Mouse (Mus musculus): ENCODE measurements around the gene Ssbp4. TPM values are rescaled to one million over a fixed set of nuclear protein-coding genes. Genes with fewer than 3 reads are reported as not detected.

Gene Ssbp4
- total and polyA plus RNA-seq, 3 experiments: 84.9 to 212 TPM; not detected in 1

DNA sequence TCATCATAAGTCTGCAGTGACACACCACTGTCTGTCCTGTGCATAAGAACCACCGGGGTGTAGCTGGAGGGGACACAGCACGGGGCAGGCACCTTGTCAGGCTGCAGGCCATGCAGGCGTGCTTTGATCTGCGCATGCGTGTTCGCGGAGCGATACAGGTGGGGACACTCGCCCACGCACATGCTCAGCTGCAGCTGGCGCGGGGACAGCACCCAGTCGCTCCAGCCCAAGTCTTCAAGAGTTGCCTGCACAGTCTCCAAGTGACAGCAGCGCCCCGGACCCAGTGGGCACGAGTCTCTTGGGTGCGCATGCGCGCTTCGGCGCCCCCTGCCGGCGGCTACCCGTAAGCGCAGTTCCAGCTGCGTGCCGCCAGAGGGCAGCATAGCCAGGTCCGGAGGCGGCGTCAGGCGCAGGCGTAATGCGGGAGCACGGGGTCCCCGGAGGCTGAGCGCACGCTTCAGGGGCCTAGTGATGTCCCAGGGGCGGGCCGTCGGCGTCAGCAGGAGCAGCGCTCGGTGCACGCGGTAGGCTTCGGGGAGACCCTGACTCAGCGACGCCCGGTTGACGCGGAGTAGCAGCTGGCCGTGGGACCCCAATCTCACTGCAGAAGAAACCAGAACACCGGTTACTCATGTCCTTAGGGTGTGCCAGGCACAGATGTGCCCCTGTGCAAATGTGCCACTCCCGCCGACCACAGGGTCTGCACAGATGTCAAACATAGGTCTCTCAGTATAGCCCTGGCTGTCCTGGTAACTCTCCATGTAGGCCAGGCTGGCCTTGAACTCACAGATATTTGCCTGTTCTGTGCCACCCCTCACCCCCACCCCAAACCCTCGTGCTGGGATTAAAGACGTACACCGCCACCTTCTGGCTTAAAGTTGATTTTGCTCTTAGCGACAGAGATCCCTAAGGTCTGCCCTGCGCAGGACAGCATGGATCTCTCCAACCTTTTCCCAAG is 21.2 kb upstream of the Ssbp4 start (continued):
- TF ChIP-seq POLR2AphosphoS2 (IDR thresholded peaks at IDR 0.05; ENCODE audit: low read length) (peak; percentile 50; the same call in 1 of the 2 replicates), CTCF (IDR thresholded peaks at IDR 0.05 in 2 of 3, conservative IDR thresholded peaks at IDR 0.05 in 1 of 3; ENCODE audit: control insufficient read depth in 1 of 3, insufficient read depth in 1 of 3, low read depth in 2 of 3, low read length in 3 of 3, poor library complexity in 1 of 3, severe bottlenecking in 1 of 3) (peak; percentile 94 to 100 (median 98)), ZMIZ1 (IDR thresholded peaks at IDR 0.05; ENCODE audit: low read depth, low read length) (peak; percentile 55; the same call in 1 of the 2 replicates), NELFE (IDR thresholded peaks at IDR 0.05; ENCODE audit: low read depth, low read length) (peak; percentile 76), ZC3H11A (IDR thresholded peaks at IDR 0.05; ENCODE audit: low read depth, low read length) (peak; percentile 63)

DNA sequence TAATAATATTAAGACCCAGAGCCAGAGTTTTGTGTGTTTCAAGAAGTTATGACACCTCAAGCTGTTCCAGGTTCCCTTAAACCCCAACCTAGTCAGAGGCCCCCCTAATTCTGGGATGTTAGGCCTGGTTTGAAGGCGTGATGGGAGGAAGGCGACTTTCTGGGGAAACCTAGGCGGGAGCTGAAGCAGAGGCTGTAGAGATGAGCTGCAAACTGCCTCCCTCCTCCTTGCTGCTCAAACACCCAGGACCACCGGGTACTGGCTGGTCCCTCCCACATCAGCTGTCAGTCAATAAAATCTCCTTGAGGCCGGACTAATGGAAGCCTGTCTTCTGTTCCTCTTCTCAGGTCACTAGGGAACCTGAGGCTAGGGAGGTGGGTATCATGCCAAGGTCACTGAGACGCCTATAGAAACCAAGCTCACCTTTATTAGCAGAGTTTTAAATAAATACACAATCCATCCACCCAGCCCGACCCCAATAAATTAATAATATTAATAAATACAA is 20.4 kb upstream of the Ssbp4 start:
- H3K36me3 ChIP-seq (ENCODE audit: control insufficient read depth in 1 of 2, insufficient read depth in 2 of 2, low read length in 2 of 2): peaks cover 0 to 2% of the 10 kb centered on the region in 2 experiments; a peak in 1 of 4 replicates

DNA sequence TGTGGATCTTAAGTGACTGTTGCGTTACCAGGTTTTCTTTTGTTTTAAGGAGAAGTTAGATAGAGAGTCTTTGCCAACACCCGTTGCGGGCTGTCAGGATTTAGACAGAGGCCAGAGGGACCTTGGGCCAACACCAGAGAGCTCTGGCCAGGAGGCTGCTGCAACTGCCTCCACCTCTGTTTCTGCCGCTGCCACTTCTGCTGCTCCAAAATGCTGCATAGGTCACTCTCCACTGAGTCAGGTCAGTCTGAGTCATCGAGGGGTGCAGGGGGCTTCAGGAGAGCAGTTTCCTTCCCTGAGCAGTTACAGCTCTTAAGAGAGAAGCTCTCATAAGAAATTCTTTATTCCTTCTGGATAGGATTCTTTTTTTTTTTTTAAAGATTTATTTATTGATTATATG is 18.4 kb upstream of the Ssbp4 start:
- DNase-seq (ENCODE audit: low read depth, low spot score): no peak
- TF ChIP-seq POLR2AphosphoS5 (IDR thresholded peaks at IDR 0.05; ENCODE audit: borderline replicate concordance, low read depth, low read length): no peak
- TF ChIP-seq MEF2A (IDR thresholded peaks at IDR 0.05; ENCODE audit: extremely low read depth, insufficient replicate concordance, low read depth, low read length, poor library complexity, severe bottlenecking): no peak
- no peak for TF ChIP-seq TBP (IDR thresholded peaks at IDR 0.05; ENCODE audit: low read depth, low read length)
- no peak for TF ChIP-seq ZNF384 (IDR thresholded peaks at IDR 0.05; ENCODE audit: low read depth, low read length)
- TF ChIP-seq MAZ (IDR thresholded peaks at IDR 0.05; ENCODE audit: low read depth, low read length): no peak
- TF ChIP-seq JUND (IDR thresholded peaks at IDR 0.05; ENCODE audit: low read depth, low read length): no peak
- no peak for TF ChIP-seq MAFK (IDR thresholded peaks at IDR 0.05; ENCODE audit: borderline replicate concordance, low read depth, low read length)
- TF ChIP-seq TAL1 (IDR thresholded peaks at IDR 0.05; ENCODE audit: low read length): no peak
- no peak for TF ChIP-seq USF2 (IDR thresholded peaks at IDR 0.05; ENCODE audit: borderline replicate concordance in 1 of 2, insufficient read depth in 1 of 2, low read depth in 1 of 2, low read length in 2 of 2)
- TF ChIP-seq SMC3 (IDR thresholded peaks at IDR 0.05; ENCODE audit: low read depth, low read length): no peak
- TF ChIP-seq TCF12 (IDR thresholded peaks at IDR 0.05; ENCODE audit: low read depth, low read length): no peak
- no peak for TF ChIP-seq MYC (IDR thresholded peaks at IDR 0.05; ENCODE audit: low read depth, low read length)
- no peak for TF ChIP-seq ZC3H11A (IDR thresholded peaks at IDR 0.05; ENCODE audit: low read depth, low read length)
- Histone ChIP-seq H3K27me3 (ENCODE audit: control insufficient read depth in 1 of 2, insufficient read depth in 2 of 2, low read length in 2 of 2) (no peaks in the 10 kb centered on the region), H3K36me3 (ENCODE audit: control insufficient read depth in 1 of 2, insufficient read depth in 2 of 2, low read length in 2 of 2) (peaks cover 0 to 2% of the 10 kb centered on the region in 2 experiments; a peak in 1 of 4 replicates), H3K9ac (ENCODE audit: control insufficient read depth, low read depth, low read length, poor library complexity, severe bottlenecking) (no peak overlapping the region), H3K79me2 (ENCODE audit: control insufficient read depth, insufficient read depth, low read length, poor library complexity) (no peaks in the 10 kb centered on the region; the same call in 1 of the 2 replicates), H3K27ac (ENCODE audit: control insufficient read depth, low read depth, low read length) (no peak overlapping the region), H3K4me1 (ENCODE audit: control insufficient read depth in 1 of 2, insufficient read depth in 2 of 2, low read length in 2 of 2) (peaks cover 2 to 23% of the 10 kb centered on the region in 2 experiments; a peak in 3 of 4 replicates), H3K4me3 (ENCODE audit: control insufficient read depth in 1 of 2, insufficient read depth in 1 of 2, low read depth in 2 of 2, low read length in 2 of 2) (no peak overlapping the region), H3K9me3 (replicated peaks; ENCODE audit: insufficient read depth, low read length) (no peaks in the 10 kb centered on the region)

More for the DNA sequence above, 20.4 kb upstream of the Ssbp4 start:
- peak overlapping the region; percentile 40; the same call in 1 of the 2 replicates for H3K9ac ChIP-seq (ENCODE audit: control insufficient read depth, low read depth, low read length, poor library complexity, severe bottlenecking)
- H3K79me2 ChIP-seq (ENCODE audit: control insufficient read depth, insufficient read depth, low read length, poor library complexity): no peaks in the 10 kb centered on the region; the same call in 1 of the 2 replicates
- DNase-seq (ENCODE audit: low read depth, low spot score): no peak
- no peak for TF ChIP-seq TAL1 (IDR thresholded peaks at IDR 0.05; ENCODE audit: low read length)
- H3K27ac ChIP-seq (ENCODE audit: control insufficient read depth, low read depth, low read length): no peak overlapping the region
- peaks cover 2 to 14% of the 10 kb centered on the region in 2 experiments; a peak in 3 of 4 replicates for H3K4me1 ChIP-seq (ENCODE audit: control insufficient read depth in 1 of 2, insufficient read depth in 2 of 2, low read length in 2 of 2)
- no peaks in the 10 kb centered on the region for H3K9me3 ChIP-seq (replicated peaks; ENCODE audit: insufficient read depth, low read length)
- no peak overlapping the region; a peak in 1 of 4 replicates for H3K4me3 ChIP-seq (ENCODE audit: control insufficient read depth in 1 of 2, insufficient read depth in 1 of 2, low read depth in 2 of 2, low read length in 2 of 2)
- H3K27me3 ChIP-seq (ENCODE audit: control insufficient read depth in 1 of 2, insufficient read depth in 2 of 2, low read length in 2 of 2): no peaks in the 10 kb centered on the region

All from MEL (cell line).